Mouse (Mus musculus) gastrocnemius, postnatal 10 days (tissue): ENCODE measurements around the gene Sox12. TPM values are rescaled to one million over a fixed set of nuclear protein-coding genes. Genes with fewer than 3 reads are reported as not detected.

ENCODE experiments used
- DNase-seq: peaks from one replicate; pipeline ENCODE4 v3.0.0; 2021; ENCODE audit warnings: mixed read lengths
- total RNA-seq, 2 experiments: library from RNA; stranded (reverse); gene quantifications; 2 replicates each; pipeline ENCODE4 v1.2.3; 2021

Sox12 gene
- total RNA-seq, 2 experiments from 2014 or later = 6.7 to 9.4 TPM

GRCm38 (mm10) chr2:152406126-152406525 is 8.3 kb upstream of the Sox12 start:
- DNase-seq = peak; percentile 93

- DNase-seq = no peak
Observed at GRCm38 (mm10) chr2:152399122-152399542, 1.3 kb upstream of the Sox12 start.

GRCm38 (mm10) chr2:152398691-152399090 is 828 bp upstream of the Sox12 start:
- DNase-seq = peak; percentile 95

- DNase-seq = peak; percentile 81
Observed at GRCm38 (mm10) chr2:152397004-152397589, 766 bp downstream of the Sox12 start.

GRCm38 (mm10) chr2:152396110-152397003 is 1.5 kb downstream of the Sox12 start:
- DNase-seq = peak; percentile 80

GRCm38 (mm10) chr2:152395271-152395920 is 2.5 kb downstream of the Sox12 start:
- DNase-seq = no peak

GRCm38 (mm10) chr2:152393225-152394017 is 4.4 kb downstream of the Sox12 start:
- no peak for DNase-seq

- DNase-seq = no peak
Observed at GRCm38 (mm10) chr2:152392786-152393185, 5.1 kb downstream of the Sox12 start.

GRCm38 (mm10) chr2:152384191-152384590 is 13.7 kb downstream of the Sox12 start:
- DNase-seq = no peak

GRCm38 (mm10) chr2:152376345-152376741 is 21.5 kb downstream of the Sox12 start, which contains the start of gene Nrsn2:
Gene Nrsn2 (minus strand): TSS chr2:152376638.
- no peak for DNase-seq

- no peak for DNase-seq
Observed at GRCm38 (mm10) chr2:152375652-152376344, 22.1 kb downstream of the Sox12 start.

- no peak for DNase-seq
Observed at GRCm38 (mm10) chr2:152373547-152373946, 24.3 kb downstream of the Sox12 start.

GRCm38 (mm10) chr2:152372661-152373060 is 25.2 kb downstream of the Sox12 start:
- no peak for DNase-seq

GRCm38 (mm10) chr2:152372104-152372503 is 25.8 kb downstream of the Sox12 start:
- no peak for DNase-seq

- peak; percentile 49 for DNase-seq
Observed at GRCm38 (mm10) chr2:152368532-152369140, 29.2 kb downstream of the Sox12 start.

- no peak for DNase-seq
Observed at GRCm38 (mm10) chr2:152367917-152368316, 29.9 kb downstream of the Sox12 start.

- peak; percentile 65 for DNase-seq
Observed at GRCm38 (mm10) chr2:152363245-152364147, 34.4 kb downstream of the Sox12 start.

GRCm38 (mm10) chr2:152361193-152361592 is 36.7 kb downstream of the Sox12 start:
- DNase-seq = no peak

GRCm38 (mm10) chr2:152360271-152360775 is 37.5 kb downstream of the Sox12 start:
- DNase-seq = peak; percentile 41

- no peak for DNase-seq
Observed at GRCm38 (mm10) chr2:152359616-152360015, 38.2 kb downstream of the Sox12 start.
